Mouse (Mus musculus) adrenal gland, adult 18-20 months (tissue): ENCODE data around the gene Mypn. TPM values are rescaled to one million over a fixed set of nuclear protein-coding genes. Genes with fewer than 3 reads are reported as not detected.

Experiments used
- DNase-seq, 2 experiments: peaks; one replicate each; pipeline ENCODE4 v3.0.0; 2021 to 2022; ENCODE audit warnings: low spot score in 2 of 2
- total RNA-seq, 2 experiments: library from RNA; stranded (reverse); gene quantifications; 1 replicate in 1 of 2; 2 replicates in 1 of 2; pipeline ENCODE4 v1.2.3; 2021

Mypn gene
- total RNA-seq, 2 experiments from 2014 or later: 0.64 to 0.76 TPM

DNA sequence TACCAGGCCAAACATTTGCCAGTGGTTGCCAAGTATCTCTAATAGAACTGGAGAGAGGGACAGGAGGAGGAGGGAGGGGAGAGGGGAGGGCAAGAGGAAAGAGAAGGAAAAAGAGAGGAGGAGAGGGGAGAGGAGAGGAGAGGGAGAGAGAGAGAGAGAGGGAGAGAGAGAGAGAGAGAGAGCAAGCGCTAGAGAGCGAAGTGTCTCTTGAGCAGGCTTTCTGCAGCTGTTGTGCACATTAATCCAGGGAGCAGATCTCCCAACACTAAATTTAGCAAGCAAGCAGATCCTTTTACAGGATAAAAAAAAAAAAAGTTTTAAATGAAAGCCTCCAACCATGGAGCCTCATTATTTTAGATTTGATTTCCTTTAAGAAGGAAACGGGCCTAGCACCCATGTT lies 750 bp downstream of the Mypn start:
- no peak for DNase-seq

GRCm38 (mm10) chr10:63201534-63201933 lies 2.2 kb downstream of the Mypn start:
- DNase-seq: no peak

DNA sequence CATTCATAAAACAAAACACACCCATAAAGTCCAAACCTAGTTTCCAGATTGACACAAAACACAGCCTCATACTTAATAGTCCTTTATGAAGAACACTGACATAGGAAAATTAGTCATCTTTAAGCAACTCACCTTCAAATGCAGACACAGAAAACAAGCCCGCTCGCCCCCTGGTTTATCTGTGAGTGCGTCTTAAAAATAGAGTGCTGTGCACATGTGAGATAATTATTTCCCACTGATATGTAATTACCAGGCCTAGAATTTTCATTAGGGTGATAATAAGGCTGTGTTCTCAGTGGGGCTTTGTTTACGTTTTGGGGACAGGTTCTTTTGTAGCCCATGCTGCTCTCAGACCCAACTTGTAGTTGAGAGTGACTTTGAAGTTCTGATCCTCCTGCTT lies 4.7 kb downstream of the Mypn start:
- no peak for DNase-seq

DNA sequence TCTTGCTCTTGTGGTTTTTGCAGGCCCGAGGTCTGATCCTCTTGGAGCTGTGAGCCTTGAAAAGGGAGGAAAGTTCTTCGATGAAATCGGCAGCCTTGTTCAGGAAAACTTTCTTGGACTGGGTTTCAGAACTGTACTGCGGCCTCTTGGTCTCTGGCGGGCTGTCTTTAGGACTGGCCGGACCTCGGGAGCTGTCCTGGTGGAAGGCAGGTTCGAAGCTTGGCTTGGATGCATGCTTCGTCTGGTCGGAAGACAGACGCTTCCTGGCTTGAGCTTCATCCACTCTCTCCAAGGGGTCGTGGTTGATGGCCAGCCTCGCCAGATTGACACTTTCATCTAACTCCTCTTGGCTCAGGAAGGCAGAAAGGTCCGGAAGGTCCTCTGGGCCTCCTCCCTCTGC lies 11.0 kb downstream of the Mypn start:
- DNase-seq: no peak

GRCm38 (mm10) chr10:63192276-63192675 lies 11.5 kb downstream of the Mypn start:
- no peak for DNase-seq

- DNase-seq: no peak
Observed at GRCm38 (mm10) chr10:63184451-63184850, 19.3 kb downstream of the Mypn start.

- no peak for DNase-seq
Observed at GRCm38 (mm10) chr10:63182177-63182768, 21.5 kb downstream of the Mypn start.

DNA sequence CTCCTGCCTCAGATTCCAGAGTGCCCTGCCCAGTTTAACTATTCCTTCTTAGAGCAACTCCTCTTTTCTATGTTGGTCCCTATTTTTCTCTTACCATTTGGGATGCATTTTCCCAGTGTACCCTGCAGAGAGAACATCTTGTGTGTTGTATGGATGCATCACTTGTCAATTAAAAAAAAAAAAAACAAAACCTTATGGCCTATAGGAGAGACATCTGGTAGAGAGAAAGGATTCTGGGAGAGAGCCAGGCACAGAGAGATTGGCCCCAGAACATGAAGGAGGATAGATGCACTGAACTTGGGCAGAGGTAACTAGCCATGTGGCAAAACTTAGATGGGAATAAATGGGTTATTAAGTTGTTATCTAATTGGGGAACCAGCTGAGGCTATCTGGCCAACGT lies 22.6 kb downstream of the Mypn start:
- no peak for DNase-seq

GRCm38 (mm10) chr10:63179524-63179923 lies 24.2 kb downstream of the Mypn start:
- no peak for DNase-seq

GRCm38 (mm10) chr10:63178318-63178717 lies 25.4 kb downstream of the Mypn start:
- no peak for DNase-seq

DNA sequence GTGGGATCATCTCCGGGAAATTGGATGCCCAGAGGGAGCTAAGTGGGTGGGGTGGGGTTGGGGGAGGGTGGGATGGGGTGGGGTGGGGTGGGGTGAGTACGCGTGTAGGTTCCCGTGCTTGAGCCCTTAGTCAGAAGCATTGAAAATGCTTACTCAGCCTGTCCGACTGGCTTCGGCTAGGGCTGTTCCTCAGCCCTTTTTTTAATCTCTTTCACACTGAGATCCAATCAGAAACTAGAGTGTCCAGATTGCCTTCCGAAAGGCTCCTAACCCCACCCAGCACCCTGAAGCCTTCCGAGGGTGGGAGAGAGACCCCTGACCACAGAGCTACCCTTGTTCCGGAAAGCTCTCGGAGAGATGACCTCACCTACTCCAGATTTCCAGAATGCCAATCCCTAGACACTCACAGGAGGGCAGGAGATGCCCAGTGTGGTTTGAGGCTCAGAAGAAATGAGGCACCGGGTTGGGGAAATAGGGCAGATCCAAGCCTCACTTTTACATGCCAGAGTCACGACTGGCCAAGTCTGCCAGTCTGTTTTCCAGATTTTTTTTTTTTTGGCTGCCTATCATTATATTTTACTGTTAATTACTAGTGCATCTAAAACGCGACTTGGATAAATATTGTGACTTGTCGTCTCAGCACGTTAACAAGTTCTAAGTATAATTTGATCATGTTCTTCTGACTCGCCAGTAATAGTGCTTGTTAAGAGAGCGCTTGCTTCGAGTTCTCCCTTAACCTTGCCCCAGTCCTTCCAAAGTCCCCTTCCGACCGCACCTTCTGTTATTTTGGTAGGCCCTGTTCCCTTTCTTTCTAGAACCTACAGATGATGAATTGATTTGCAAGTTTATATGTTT lies 26.2 kb downstream of the Mypn start:
- DNase-seq: no peak

DNA sequence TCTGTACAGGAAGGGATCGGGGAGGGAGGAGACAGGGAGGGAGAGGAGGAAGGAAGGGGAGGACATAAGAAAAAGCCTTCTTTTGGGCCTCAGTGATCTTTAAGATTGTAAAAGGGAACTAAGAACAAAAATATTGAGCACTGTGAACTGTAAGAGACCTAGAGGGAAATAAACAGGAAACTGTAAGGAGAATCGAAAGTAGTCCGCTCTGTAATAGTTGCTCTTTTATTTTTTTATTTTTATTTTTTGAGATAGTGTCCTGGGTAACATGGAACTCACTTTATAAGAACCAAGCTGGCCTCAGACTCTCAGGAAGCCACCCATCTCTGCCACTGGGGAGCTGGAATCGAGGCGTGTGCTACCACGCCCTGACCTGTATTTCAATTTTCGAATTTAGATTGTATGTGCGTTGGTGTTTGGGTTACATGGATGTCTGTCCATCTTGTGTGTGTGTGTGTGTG lies 27.3 kb downstream of the Mypn start:
- DNase-seq: no peak

- no peak for DNase-seq
Observed at GRCm38 (mm10) chr10:63172089-63172488, 31.7 kb downstream of the Mypn start.

DNA sequence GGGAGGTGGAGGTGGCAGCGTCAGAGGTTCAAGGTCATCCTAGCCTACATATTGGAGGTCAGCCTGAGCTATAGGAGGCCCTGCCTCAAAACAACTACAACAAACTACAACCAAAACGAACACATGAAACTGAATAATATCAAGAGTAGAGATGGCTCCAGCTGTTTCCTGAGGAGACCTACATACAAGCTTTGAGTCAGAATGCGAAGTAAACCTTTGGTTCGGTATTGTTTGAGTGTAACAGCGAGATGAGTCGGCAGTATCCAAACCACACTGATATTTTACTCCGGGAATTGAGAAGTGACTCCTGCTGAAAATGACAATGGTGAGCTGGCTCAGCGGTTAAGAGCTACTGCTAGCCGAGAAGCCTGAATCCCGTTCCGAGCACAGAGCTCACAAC lies 34.2 kb downstream of the Mypn start:
- no peak for DNase-seq

- no peak for DNase-seq
Observed at GRCm38 (mm10) chr10:63168124-63168523, 35.6 kb downstream of the Mypn start.

GRCm38 (mm10) chr10:63167241-63167995 lies 36.3 kb downstream of the Mypn start:
- no peak for DNase-seq

DNA sequence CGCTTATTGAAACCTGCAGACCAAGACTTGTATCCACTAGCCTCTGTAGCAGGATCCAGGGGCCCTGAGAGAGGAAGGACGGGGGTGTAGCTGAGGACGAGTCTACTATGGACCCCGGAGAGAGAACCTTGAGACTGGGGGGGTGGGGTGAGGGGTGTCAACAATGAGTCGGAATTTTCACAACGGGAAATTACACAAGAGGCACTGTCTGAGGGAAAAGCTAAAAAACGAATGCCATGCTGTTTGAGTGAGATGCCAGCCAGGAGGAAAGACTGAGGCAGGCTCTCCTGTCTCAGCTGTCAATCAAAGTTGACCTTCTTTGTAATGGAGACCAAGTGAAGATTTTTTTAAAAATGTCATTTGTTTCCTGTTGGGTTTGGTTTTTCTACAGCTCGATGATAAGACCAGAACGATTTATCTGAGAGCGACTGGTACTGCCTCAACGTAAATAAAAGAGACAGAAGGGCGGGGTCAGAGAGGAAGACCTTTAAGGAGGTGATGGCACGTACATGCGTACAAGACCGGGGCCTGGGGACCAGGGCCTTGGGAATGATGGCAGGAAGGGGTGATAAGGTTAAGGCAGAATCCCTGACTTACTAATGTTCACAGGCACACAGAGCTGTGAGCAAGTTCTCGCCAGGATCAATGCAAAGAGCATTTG lies 37.9 kb downstream of the Mypn start:
- DNase-seq: no peak

DNA sequence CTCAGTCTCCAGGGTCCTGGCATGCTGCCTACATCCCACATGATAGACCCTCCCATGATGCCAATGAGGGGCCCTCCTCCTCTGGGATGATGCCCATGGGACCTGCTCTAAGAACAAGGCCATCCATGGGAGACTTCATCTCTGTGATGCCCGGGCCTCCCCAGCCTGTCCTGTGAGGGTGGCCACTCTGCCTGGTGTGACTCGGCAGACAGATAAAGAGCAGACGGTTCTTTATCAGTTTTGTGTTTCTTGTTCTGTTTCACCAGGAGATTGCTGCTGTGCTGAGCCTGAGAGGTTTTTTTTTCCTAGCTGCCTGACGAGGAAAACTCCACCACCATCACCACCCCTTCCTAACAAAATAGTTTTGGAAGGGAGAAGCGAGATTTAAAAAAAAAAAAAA lies 42.5 kb downstream of the Mypn start:
- DNase-seq: no peak

DNA sequence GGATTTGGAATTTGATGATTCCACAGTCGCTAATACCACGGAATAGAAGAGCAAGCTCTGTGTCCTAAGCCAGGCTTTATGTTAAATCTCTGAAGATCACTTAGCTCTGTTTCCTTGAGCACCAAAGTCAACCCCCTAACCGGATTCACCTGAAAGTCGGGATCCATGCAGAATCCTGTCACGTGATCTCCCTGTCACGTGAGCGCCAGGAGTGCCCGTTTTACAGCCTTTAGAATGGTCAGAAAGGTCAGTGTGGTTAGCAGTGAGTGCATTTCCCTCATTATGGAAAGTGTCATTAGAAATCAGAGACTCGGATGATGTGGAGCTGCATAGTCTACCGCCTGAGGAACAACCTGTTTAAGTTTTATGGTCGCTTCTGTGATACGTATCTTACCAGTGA lies 43.1 kb downstream of the Mypn start:
- DNase-seq: no peak

DNA sequence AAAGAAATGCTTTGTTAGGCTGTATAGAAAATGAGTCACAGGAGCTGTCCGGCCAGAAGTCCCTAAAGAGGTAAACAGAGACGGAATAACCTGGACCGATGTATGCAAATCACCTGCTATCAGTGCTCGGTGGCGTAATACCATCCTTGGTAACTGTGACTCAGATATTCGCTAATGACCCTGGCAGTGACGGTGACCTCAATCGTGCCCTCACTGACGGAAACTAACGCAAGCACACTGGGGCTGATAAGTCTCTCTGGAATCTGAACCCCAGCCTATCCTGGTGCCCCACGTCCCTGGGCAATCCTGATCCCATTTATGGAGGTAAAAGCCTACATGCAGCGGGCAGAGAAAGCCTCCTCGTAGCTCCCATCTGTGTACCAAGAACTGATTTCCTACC lies 45.6 kb downstream of the Mypn start:
- peak in 1 of 2 experiments; percentile 48 for DNase-seq

- DNase-seq: no peak
Observed at GRCm38 (mm10) chr10:63157491-63157890, 46.3 kb downstream of the Mypn start.
